Mouse (Mus musculus): ENCODE measurements around the gene Olfr536.

GRCm38 (mm10) chr7:140483916-140484315 is 23.3 kb downstream of the Olfr536 start, which contains the start of gene Olfr535:
- TF ChIP-seq CTCF (IDR thresholded peaks at IDR 0.05; ENCODE audit: control insufficient read depth, insufficient read depth, insufficient read length) (no peak), USF1 (IDR thresholded peaks at IDR 0.05; ENCODE audit: low read depth) (no peak), CEBPB (IDR thresholded peaks at IDR 0.05; ENCODE audit: low read depth) (no peak), FOSL1 (IDR thresholded peaks at IDR 0.05; ENCODE audit: insufficient read depth, low read length, poor library complexity, severe bottlenecking) (no peak), MAX (IDR thresholded peaks at IDR 0.05) (no peak), MYOG (IDR thresholded peaks at IDR 0.05; ENCODE audit: control insufficient read depth, extremely low read depth, insufficient read length) (no peak), MYOD1 (IDR thresholded peaks at IDR 0.05; ENCODE audit: control insufficient read depth, insufficient read length, low read depth) (no peak)
